Mouse (Mus musculus) neural tube, embryonic 11.5 days (tissue): Measurements from ENCODE around the gene Mylk3. TPM values are rescaled to one million over a fixed set of nuclear protein-coding genes. Genes with fewer than 3 reads are reported as not detected.
A peak's percentile ranks its signal among the peaks of the same experiment; 100 is the strongest.

Experiments
- ATAC-seq: fragments of 200-750 bp; cut with Nextera tagmentation; 2 replicates; pipeline ENCODE4 v1.8.0; 2017; ENCODE audit warnings: moderate number of reproducible peaks, mild to moderate bottlenecking, moderate TSS enrichment, moderate library complexity; ENCODE audit not compliant: insufficient read depth, low FRiP score, low TSS enrichment
- DNase-seq: peaks from one replicate; pipeline ENCODE4 v3.0.0-alpha.2; 2015; ENCODE audit warnings: low spot score
- H3K27ac ChIP-seq: fragments of 300-500 bp; sonication (generic); 2 replicates; pipeline ENCODE4 v1.5.1; 2014; ENCODE audit warnings: low read depth, mild to moderate bottlenecking, low read length
- H3K27me3 ChIP-seq: fragments of 300-500 bp; sonication (generic); 2 replicates; pipeline ENCODE4 v1.6.1; 2014; ENCODE audit warnings: mild to moderate bottlenecking, low read length, mixed read lengths; ENCODE audit not compliant: control insufficient read depth, insufficient read depth
- H3K36me3 ChIP-seq: fragments of 300-500 bp; sonication (generic); 2 replicates; pipeline ENCODE4 v1.6.1; 2014; ENCODE audit warnings: mild to moderate bottlenecking, low read length, moderate library complexity, mixed read lengths; ENCODE audit not compliant: control insufficient read depth, insufficient read depth
- H3K4me1 ChIP-seq: fragments of 300-500 bp; sonication (generic); 2 replicates; pipeline ENCODE4 v1.6.1; 2014; ENCODE audit warnings: low read length, mixed read lengths; ENCODE audit not compliant: control insufficient read depth, insufficient read depth
- H3K4me2 ChIP-seq: fragments of 300-500 bp; sonication (generic); 2 replicates; pipeline ENCODE4 v1.6.1; 2014; ENCODE audit warnings: low read depth, mild to moderate bottlenecking, moderate library complexity
- H3K4me3 ChIP-seq: fragments of 300-500 bp; sonication (generic); 2 replicates; pipeline ENCODE4 v1.5.1; 2014; ENCODE audit warnings: low read depth, low read length
- H3K9ac ChIP-seq: fragments of 300-500 bp; sonication (generic); 2 replicates; pipeline ENCODE4 v1.6.1; 2014; ENCODE audit warnings: mild to moderate bottlenecking, low read length
- H3K9me3 ChIP-seq: fragments of 300-500 bp; sonication (generic); 2 replicates; pipeline ENCODE4 v1.6.1; 2016; ENCODE audit warnings: low read length; ENCODE audit not compliant: control insufficient read depth
- WGBS: fragments of 180-500 bp; shearing (Covaris S2); extraction: QIAGEN DNeasy Blood & Tissue Kit; methylation state at CpG from one replicate; pipeline ENCODE4 v1.1.7; 2014; 5-methylcytosine and 5-hydroxymethylcytosine counted together
- polyA plus RNA-seq: library from polyadenylated mRNA; unstranded; fragments of >200 nt; fragmentation: Nextera tagmentation; extraction: Ambion mirVana; gene quantifications from 2 replicates; pipeline ENCODE4 v1.2.1, GENCODE M21; 2014

The Mylk3 gene
- polyA plus RNA-seq, 1 experiment from 2014 or later: 1.6 TPM

GRCm38 (mm10) chr8:85427026-85427425 lies 40.9 kb upstream of the Mylk3 start:
- Histone ChIP-seq H3K9ac (no peak overlapping the region), H3K4me1 (peaks cover 16% of the 10 kb centered on the region), H3K4me3 (no peak overlapping the region), H3K27ac (no peak overlapping the region), H3K27me3 (no peaks in the 10 kb centered on the region), H3K36me3 (no peaks in the 10 kb centered on the region), H3K9me3 (no peaks in the 10 kb centered on the region), H3K4me2 (no peak overlapping the region)
- no peak for DNase-seq
- ATAC-seq: no peak
- 79% methylated on average over 4 of the region's 4 CpGs for WGBS

- Histone ChIP-seq H3K36me3 (no peaks in the 10 kb centered on the region), H3K27ac (no peak overlapping the region), H3K9ac (no peak overlapping the region), H3K4me3 (no peak overlapping the region), H3K4me2 (no peak overlapping the region), H3K4me1 (no peaks in the 10 kb centered on the region), H3K9me3 (no peaks in the 10 kb centered on the region), H3K27me3 (no peaks in the 10 kb centered on the region)
- DNase-seq (no peak), ATAC-seq (no peak)
- WGBS: 89% methylated on average over 1 of the region's 1 CpGs
Measured at GRCm38 (mm10) chr8:85421329-85421728, 35.2 kb upstream of the Mylk3 start.

GRCm38 (mm10) chr8:85408526-85408925 lies 22.4 kb upstream of the Mylk3 start:
- Histone ChIP-seq H3K27me3 (no peaks in the 10 kb centered on the region), H3K9me3 (no peaks in the 10 kb centered on the region), H3K4me1 (no peaks in the 10 kb centered on the region), H3K4me3 (no peak overlapping the region), H3K27ac (no peak overlapping the region), H3K4me2 (no peak overlapping the region), H3K36me3 (no peaks in the 10 kb centered on the region), H3K9ac (no peak overlapping the region)
- 78% methylated on average over 3 of the region's 3 CpGs for WGBS
- DNase-seq: no peak
- ATAC-seq: no peak

GRCm38 (mm10) chr8:85408053-85408505 lies 21.9 kb upstream of the Mylk3 start:
- no peak overlapping the region for H3K27ac ChIP-seq
- H3K27me3 ChIP-seq: no peaks in the 10 kb centered on the region
- no peaks in the 10 kb centered on the region for H3K9me3 ChIP-seq
- WGBS: 68% methylated on average over 7 of the region's 7 CpGs
- H3K4me1 ChIP-seq: no peaks in the 10 kb centered on the region
- no peak overlapping the region for H3K4me3 ChIP-seq
- no peaks in the 10 kb centered on the region for H3K36me3 ChIP-seq
- peak; percentile 21 for DNase-seq
- no peak overlapping the region for H3K9ac ChIP-seq
- H3K4me2 ChIP-seq: no peak overlapping the region
- no peak for ATAC-seq

- no peaks in the 10 kb centered on the region for H3K9me3 ChIP-seq
Measured at GRCm38 (mm10) chr8:85405961-85406360, 19.8 kb upstream of the Mylk3 start.

GRCm38 (mm10) chr8:85405418-85405817 lies 19.3 kb upstream of the Mylk3 start:
- DNase-seq (no peak), ATAC-seq (no peak)
- WGBS: 47% methylated on average over 3 of the region's 3 CpGs
- Histone ChIP-seq H3K27ac (no peak overlapping the region), H3K4me1 (no peaks in the 10 kb centered on the region), H3K9ac (no peak overlapping the region), H3K36me3 (no peaks in the 10 kb centered on the region), H3K9me3 (no peaks in the 10 kb centered on the region), H3K4me2 (no peak overlapping the region), H3K27me3 (no peaks in the 10 kb centered on the region), H3K4me3 (no peak overlapping the region)

More at GRCm38 (mm10) chr8:85405961-85406360, 19.8 kb upstream of the Mylk3 start:
- Histone ChIP-seq H3K36me3 (no peaks in the 10 kb centered on the region), H3K9ac (no peak overlapping the region), H3K4me1 (no peaks in the 10 kb centered on the region), H3K4me3 (no peak overlapping the region), H3K27ac (no peak overlapping the region), H3K27me3 (no peaks in the 10 kb centered on the region), H3K4me2 (no peak overlapping the region)
- no peak for DNase-seq
- WGBS: 61% methylated on average over 10 of the region's 10 CpGs
- no peak for ATAC-seq

GRCm38 (mm10) chr8:85398548-85398947 lies 12.4 kb upstream of the Mylk3 start:
- 91% methylated on average over 4 of the region's 4 CpGs for WGBS
- no peaks in the 10 kb centered on the region for H3K27me3 ChIP-seq
- H3K4me2 ChIP-seq: no peak overlapping the region
- no peaks in the 10 kb centered on the region for H3K36me3 ChIP-seq
- no peaks in the 10 kb centered on the region for H3K9me3 ChIP-seq
- DNase-seq: no peak
- no peaks in the 10 kb centered on the region for H3K4me1 ChIP-seq
- no peak for ATAC-seq
- H3K4me3 ChIP-seq: no peak overlapping the region
- H3K27ac ChIP-seq: no peak overlapping the region
- no peak overlapping the region for H3K9ac ChIP-seq

- Histone ChIP-seq H3K9ac (no peak overlapping the region), H3K27ac (no peak overlapping the region), H3K4me1 (no peaks in the 10 kb centered on the region), H3K4me3 (no peak overlapping the region), H3K27me3 (no peaks in the 10 kb centered on the region), H3K4me2 (no peak overlapping the region), H3K9me3 (no peaks in the 10 kb centered on the region), H3K36me3 (no peaks in the 10 kb centered on the region)
- DNase-seq: peak; percentile 50
- no peak for ATAC-seq
- 53% methylated on average over 5 of the region's 5 CpGs for WGBS
Measured at GRCm38 (mm10) chr8:85397508-85397907, 11.4 kb upstream of the Mylk3 start.

GRCm38 (mm10) chr8:85396432-85397079 lies 10.4 kb upstream of the Mylk3 start:
- no peak for ATAC-seq

More at GRCm38 (mm10) chr8:85396432-85397079, 10.4 kb upstream of the Mylk3 start:
- Histone ChIP-seq H3K9ac (no peak overlapping the region), H3K27me3 (no peaks in the 10 kb centered on the region), H3K27ac (no peak overlapping the region), H3K9me3 (no peaks in the 10 kb centered on the region), H3K4me3 (no peak overlapping the region), H3K4me2 (no peak overlapping the region), H3K4me1 (no peaks in the 10 kb centered on the region), H3K36me3 (no peaks in the 10 kb centered on the region)
- no peak for DNase-seq
- WGBS: 78% methylated on average over 5 of the region's 5 CpGs
